Mouse (Mus musculus) CH12.LX (cell line): ENCODE measurements around the gene Gucy1b1.

Experiments used
- CTCF ChIP-seq, 2 experiments: IDR thresholded peaks in 1 of 2; conservative IDR thresholded peaks in 1 of 2; 2 replicates each; pipeline ENCODE4 v1.5.1; 2011 to 2012; ENCODE audit warnings: low read depth in 2 of 2, low read length in 2 of 2, improper control_type of control experiment in 1 of 2, inconsistent platforms in 1 of 2, mild to moderate bottlenecking in 1 of 2, moderate library complexity in 1 of 2
- EP300 ChIP-seq: IDR thresholded peaks from 2 replicates; pipeline ENCODE4 v1.6.1; 2011; ENCODE audit warnings: low read length, improper control_type of control experiment
- JUND ChIP-seq: conservative IDR thresholded peaks from 2 replicates; pipeline ENCODE4 v1.6.1; 2011; ENCODE audit warnings: low read depth, low read length, improper control_type of control experiment
- POLR2AphosphoS2 ChIP-seq: IDR thresholded peaks from 2 replicates; pipeline ENCODE4 v1.6.1; 2011; ENCODE audit warnings: low read depth, low read length, improper control_type of control experiment
- USF2 ChIP-seq: conservative IDR thresholded peaks from 2 replicates; pipeline ENCODE4 v1.6.1; 2011; ENCODE audit warnings: low read depth, low read length, improper control_type of control experiment

- TF ChIP-seq JUND (no peak), POLR2AphosphoS2 (no peak), CTCF (conservative IDR thresholded peaks at IDR 0.05 in 1 of 2, IDR thresholded peaks at IDR 0.05 in 1 of 2; ENCODE audit: low read depth in 2 of 2, low read length in 2 of 2) (no peak), EP300 (no peak), USF2 (no peak)
Observed at GRCm38 (mm10) chr3:82104229-82104628, 29.7 kb upstream of the Gucy1b1 start.
